Mouse (Mus musculus) midbrain, embryonic 12.5 days (tissue): Measurements from ENCODE around the gene Sdr9c7. TPM values are rescaled to one million over a fixed set of nuclear protein-coding genes. Genes with fewer than 3 reads are reported as not detected.

Experiments
- ATAC-seq: fragments of 200-750 bp; cut with Nextera tagmentation; 2 replicates; pipeline ENCODE4 v1.8.0; 2017; ENCODE audit warnings: low read depth, moderate TSS enrichment, moderate library complexity; ENCODE audit not compliant: low FRiP score
- H3K27ac ChIP-seq: fragments of 300-500 bp; sonication (generic); replicated peaks from 2 replicates; pipeline ENCODE4 v1.5.1; 2016; ENCODE audit warnings: mild to moderate bottlenecking
- H3K27me3 ChIP-seq: fragments of 300-500 bp; sonication (generic); 2 replicates; pipeline ENCODE4 v1.6.1; 2016; ENCODE audit warnings: mild to moderate bottlenecking
- H3K36me3 ChIP-seq: fragments of 300-500 bp; sonication (generic); 2 replicates; pipeline ENCODE4 v1.6.1; 2016
- H3K4me1 ChIP-seq: fragments of 300-500 bp; sonication (generic); 2 replicates; pipeline ENCODE4 v1.6.1; 2016
- H3K4me2 ChIP-seq: fragments of 300-500 bp; sonication (generic); replicated peaks from 2 replicates; pipeline ENCODE4 v1.6.1; 2016; ENCODE audit warnings: mild to moderate bottlenecking, moderate library complexity
- H3K4me3 ChIP-seq: fragments of 300-500 bp; sonication (generic); 2 replicates; pipeline ENCODE4 v1.5.1; 2016; ENCODE audit warnings: mild to moderate bottlenecking
- H3K9ac ChIP-seq: fragments of 300-500 bp; sonication (generic); replicated peaks from 2 replicates; pipeline ENCODE4 v1.6.1; 2016; ENCODE audit warnings: mild to moderate bottlenecking, moderate library complexity
- H3K9me3 ChIP-seq: fragments of 300-500 bp; sonication (generic); 2 replicates; pipeline ENCODE4 v1.6.1; 2016; ENCODE audit warnings: mild to moderate bottlenecking
- WGBS: fragments of 180-500 bp; shearing (Covaris S2); methylation state at CpG from one replicate; pipeline ENCODE4 v1.1.7; 2016; 5-methylcytosine and 5-hydroxymethylcytosine counted together
- polyA plus RNA-seq: library from polyadenylated mRNA; unstranded; fragments of >200 nt; fragmentation: Nextera tagmentation; extraction: Ambion mirVana; gene quantifications from 2 replicates; pipeline ENCODE4 v1.2.1, GENCODE M21; 2016

Sdr9c7 gene
- not detected in 2 replicates for polyA plus RNA-seq

DNA sequence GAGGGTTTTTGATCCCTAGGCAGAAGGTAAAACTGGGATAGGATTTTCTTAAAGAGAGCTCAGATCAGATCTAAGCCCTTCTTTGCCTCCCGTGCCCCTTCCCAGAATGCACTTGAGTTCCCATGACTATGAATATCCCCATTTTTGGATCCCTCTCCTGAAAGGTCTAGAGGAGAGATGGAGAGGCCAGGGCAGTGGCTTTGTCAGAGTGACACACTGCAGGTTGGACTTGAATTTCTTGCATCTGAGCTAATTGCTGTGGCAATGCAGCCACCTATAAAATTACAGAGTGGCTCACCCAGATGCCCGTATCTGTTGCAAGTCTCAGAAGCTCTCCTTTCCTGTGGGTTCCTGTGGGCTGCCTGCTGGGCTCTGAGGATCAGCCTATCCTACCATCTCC lies at the start of gene Sdr9c7:
Sdr9c7 (plus strand) TSS at position 301 of the 400 bp plus-strand sequence.
- Histone ChIP-seq H3K4me2 (no peak within 1 kb of the TSS), H3K4me3 (no peak within 1 kb of the TSS), H3K4me1 (no peaks in the 10 kb centered on the region), H3K9me3 (no peaks in the 10 kb centered on the region), H3K36me3 (no peaks in the 10 kb centered on the region), H3K27ac (no peak within 1 kb of the TSS), H3K27me3 (no peaks in the 10 kb centered on the region), H3K9ac (no peak within 1 kb of the TSS)
- WGBS = 85% methylated on average over 2 of the region's 2 CpGs
- ATAC-seq = no peak

DNA sequence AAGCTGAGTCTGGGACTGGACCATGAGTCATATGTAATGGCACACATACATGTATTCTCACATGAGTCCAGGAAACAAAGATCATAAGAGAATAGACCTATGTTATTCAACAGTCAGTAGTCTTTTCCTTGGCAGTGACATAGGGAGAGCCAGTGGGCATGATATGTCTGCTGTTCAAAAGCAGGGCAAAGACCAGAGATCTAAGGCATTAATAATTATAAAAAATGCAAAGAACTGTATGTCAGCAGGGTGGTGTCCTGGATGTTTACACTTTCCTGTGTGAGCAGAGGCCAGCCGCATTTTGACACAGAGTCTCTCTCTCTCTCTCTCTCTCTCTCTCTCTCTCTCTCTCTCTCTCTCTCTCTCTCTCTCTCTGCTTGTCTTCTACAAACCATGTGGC lies 48.7 kb upstream of the Sdr9c7 start, which contains the start of gene Rdh19:
Rdh19 (plus strand) TSS at position 301 of the 400 bp plus-strand sequence.
- no peak for ATAC-seq
- H3K27ac ChIP-seq = no peak within 1 kb of the TSS
- no peak within 1 kb of the TSS for H3K4me3 ChIP-seq
- H3K9ac ChIP-seq = no peak within 1 kb of the TSS
- H3K9me3 ChIP-seq = no peaks in the 10 kb centered on the region
- no peaks in the 10 kb centered on the region for H3K36me3 ChIP-seq
- no peaks in the 10 kb centered on the region for H3K4me1 ChIP-seq
- no peak within 1 kb of the TSS for H3K4me2 ChIP-seq
- no peaks in the 10 kb centered on the region for H3K27me3 ChIP-seq
- 92% methylated on average over 1 of the region's 1 CpGs for WGBS

DNA sequence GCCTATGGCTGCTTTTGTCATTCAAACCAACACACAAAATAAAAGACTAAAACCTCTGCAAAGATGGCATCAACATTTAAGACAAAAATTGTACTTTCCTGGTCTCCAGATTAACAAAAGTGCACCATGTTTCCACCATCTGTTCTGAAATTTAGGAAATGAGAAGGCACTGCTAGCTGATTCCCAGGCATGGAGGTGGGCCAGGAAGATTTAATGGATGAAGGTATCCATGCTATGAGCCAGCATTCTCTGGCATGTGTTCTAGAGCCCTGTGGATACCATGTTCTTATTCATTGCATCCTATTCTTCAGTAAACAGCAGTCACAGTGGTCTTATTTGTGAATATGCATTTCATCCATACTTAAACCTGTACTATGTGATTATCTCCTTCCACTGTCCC lies 41.9 kb upstream of the Sdr9c7 start:
- Histone ChIP-seq H3K9ac (no peak overlapping the region), H3K4me3 (no peak overlapping the region)
- no peak for ATAC-seq

DNA sequence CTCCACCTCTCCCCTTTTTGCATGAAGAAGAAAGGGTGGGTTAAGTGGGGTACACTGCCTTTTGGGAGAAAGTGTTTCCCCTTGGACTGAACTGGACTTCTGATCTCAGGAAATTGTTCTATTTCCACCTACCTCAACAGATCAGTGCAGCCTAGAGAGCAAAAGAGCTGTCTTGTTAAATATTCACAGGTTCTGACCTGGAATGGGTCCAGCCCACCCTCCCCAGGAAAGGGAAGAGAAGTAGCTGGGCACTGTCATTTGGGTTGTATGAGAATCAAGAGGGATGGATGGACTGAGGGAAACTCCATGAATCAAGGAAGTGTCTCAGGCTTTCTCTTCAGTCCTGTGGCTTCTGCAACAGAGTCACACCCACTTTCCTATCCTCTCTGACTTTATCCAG lies 33.4 kb upstream of the Sdr9c7 start:
- Histone ChIP-seq H3K4me1 (no peaks in the 10 kb centered on the region), H3K9ac (no peak overlapping the region), H3K36me3 (no peaks in the 10 kb centered on the region), H3K9me3 (no peaks in the 10 kb centered on the region), H3K27ac (no peak overlapping the region), H3K4me2 (no peak overlapping the region), H3K4me3 (no peak overlapping the region), H3K27me3 (no peaks in the 10 kb centered on the region)
- no peak for ATAC-seq

More for the DNA sequence above, 41.9 kb upstream of the Sdr9c7 start:
- Histone ChIP-seq H3K36me3 (no peaks in the 10 kb centered on the region), H3K9me3 (no peaks in the 10 kb centered on the region), H3K4me2 (no peak overlapping the region), H3K4me1 (no peaks in the 10 kb centered on the region), H3K27me3 (no peaks in the 10 kb centered on the region), H3K27ac (no peak overlapping the region)

DNA sequence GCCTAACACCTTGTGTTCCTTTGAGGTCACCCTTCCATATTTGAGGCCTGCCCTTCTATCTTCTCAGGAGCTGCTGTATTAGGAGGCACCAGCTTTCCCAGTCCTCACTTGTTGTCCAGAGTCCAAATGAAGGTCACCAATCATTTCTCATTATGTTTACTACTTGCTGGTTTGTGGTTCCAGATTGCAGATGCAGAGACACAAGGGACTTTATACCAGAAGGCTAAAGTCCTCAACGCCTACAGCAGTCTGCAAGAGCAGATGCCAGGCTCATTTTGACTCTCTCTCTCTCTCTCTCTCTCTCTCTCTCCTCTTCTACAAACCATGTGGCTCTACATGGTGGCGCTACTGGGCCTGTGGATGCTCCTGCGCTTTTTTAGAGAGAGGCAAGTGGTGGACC lies 32.1 kb upstream of the Sdr9c7 start, which contains the start of gene Rdh16f2:
Rdh16f2 (plus strand) TSS at position 243 of the 400 bp plus-strand sequence.
- 79% methylated on average over 3 of the region's 3 CpGs for WGBS
- H3K27me3 ChIP-seq = no peaks in the 10 kb centered on the region
- H3K4me1 ChIP-seq = no peaks in the 10 kb centered on the region
- H3K27ac ChIP-seq = no peak within 1 kb of the TSS
- no peaks in the 10 kb centered on the region for H3K36me3 ChIP-seq
- 0 out of 2 replicates have a peak, but pooled peaks cover 5% of the 10 kb centered on the region for H3K9me3 ChIP-seq
- H3K4me2 ChIP-seq = no peak within 1 kb of the TSS
- H3K9ac ChIP-seq = no peak within 1 kb of the TSS
- no peak for ATAC-seq
- H3K4me3 ChIP-seq = no peak within 1 kb of the TSS

DNA sequence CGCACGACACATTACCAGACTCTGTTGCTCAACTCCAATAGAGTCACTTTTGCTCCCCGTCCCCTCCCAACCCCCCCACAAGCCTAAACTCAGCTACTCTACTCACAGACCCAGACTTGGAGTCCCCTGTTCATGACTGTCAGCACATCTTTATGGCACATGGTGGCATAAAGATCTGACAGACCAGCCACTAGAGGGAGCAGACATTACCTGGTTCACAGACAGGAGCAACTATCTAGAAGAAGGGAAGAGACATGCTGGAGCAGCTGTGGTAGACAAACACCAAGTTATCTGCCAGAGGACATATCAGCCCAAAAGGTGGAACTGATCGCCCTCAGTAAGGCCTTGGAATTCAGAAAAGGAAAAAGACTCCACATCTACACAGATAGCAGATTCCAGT lies 25.8 kb upstream of the Sdr9c7 start:
- Histone ChIP-seq H3K27me3 (no peaks in the 10 kb centered on the region), H3K27ac (no peak overlapping the region), H3K4me3 (no peak overlapping the region), H3K36me3 (no peaks in the 10 kb centered on the region), H3K9ac (no peak overlapping the region), H3K9me3 (0 out of 2 replicates have a peak, but pooled peaks cover 6% of the 10 kb centered on the region), H3K4me2 (no peak overlapping the region), H3K4me1 (no peaks in the 10 kb centered on the region)
- no peak for ATAC-seq
- WGBS = 76% methylated on average over 4 of the region's 4 CpGs

DNA sequence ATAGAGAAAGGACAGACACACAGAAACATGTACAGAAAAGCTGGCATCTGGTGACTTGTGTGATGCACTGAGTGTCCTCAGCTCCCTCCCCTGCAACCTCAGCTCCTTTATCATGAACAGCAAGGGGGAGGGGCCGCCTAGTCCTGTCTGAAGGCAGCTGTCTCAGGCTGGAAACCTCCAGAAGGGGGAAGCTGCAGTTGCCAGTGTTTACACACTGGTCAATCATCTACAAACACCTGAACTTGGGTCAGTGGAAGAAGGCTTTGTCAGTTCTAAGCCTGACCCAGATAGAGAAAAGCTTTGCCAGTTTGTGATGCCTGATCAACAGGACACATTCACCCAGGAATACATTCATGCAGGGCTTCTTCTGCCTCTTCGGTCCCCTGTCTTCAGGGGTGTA lies 20.6 kb upstream of the Sdr9c7 start:
- no peak overlapping the region for H3K4me3 ChIP-seq
- no peak for ATAC-seq
- no peak overlapping the region for H3K27ac ChIP-seq
- no peak overlapping the region for H3K4me2 ChIP-seq
- H3K27me3 ChIP-seq = no peaks in the 10 kb centered on the region
- no peaks in the 10 kb centered on the region for H3K4me1 ChIP-seq
- no peaks in the 10 kb centered on the region for H3K9me3 ChIP-seq
- H3K36me3 ChIP-seq = no peaks in the 10 kb centered on the region
- no peak overlapping the region for H3K9ac ChIP-seq
- WGBS = 55% methylated on average over 2 of the region's 2 CpGs

DNA sequence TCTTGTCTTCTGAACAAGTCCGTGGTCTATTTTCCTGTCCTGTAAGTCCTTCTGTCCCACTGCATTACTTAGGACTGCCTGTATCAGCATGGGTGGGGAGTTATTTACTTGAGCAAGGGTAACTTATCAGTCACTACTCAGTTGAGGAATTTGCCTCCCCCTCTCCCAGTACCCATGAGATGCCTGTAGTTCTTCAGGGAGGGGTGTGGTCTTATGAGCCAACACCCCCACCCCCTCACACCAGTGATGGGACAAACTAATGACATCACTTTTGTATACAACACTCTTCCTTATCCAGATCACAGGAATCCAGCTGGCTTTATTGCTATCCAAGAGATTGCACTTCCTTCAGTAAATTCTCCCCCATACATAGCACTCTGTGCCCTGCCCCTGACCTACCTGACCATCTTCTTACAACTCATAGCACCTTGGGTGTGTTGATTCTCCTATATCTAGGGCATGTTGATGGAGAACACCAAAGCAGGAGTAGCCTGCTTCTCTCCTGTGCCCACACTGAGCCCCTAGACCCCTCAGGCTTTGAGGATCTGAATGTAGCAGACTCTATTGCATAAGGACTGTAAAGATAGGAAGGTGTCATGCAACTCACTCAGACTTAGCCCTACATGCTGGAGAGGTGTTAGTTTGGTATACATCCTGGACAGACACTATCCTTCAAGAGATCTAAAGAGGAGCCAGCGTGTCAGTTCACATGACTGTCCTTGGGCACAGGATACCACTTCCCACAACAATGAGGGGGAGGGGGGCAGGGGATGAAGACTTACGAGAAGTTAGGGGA lies 19.9 kb upstream of the Sdr9c7 start:
- no peaks in the 10 kb centered on the region for H3K36me3 ChIP-seq
- no peaks in the 10 kb centered on the region for H3K9me3 ChIP-seq
- H3K4me1 ChIP-seq = no peaks in the 10 kb centered on the region
- no peaks in the 10 kb centered on the region for H3K27me3 ChIP-seq
- no peak overlapping the region for H3K27ac ChIP-seq
- H3K4me3 ChIP-seq = no peak overlapping the region
- H3K4me2 ChIP-seq = no peak overlapping the region
- ATAC-seq = no peak
- 83% methylated on average over 3 of the region's 3 CpGs for WGBS
- no peak overlapping the region for H3K9ac ChIP-seq

DNA sequence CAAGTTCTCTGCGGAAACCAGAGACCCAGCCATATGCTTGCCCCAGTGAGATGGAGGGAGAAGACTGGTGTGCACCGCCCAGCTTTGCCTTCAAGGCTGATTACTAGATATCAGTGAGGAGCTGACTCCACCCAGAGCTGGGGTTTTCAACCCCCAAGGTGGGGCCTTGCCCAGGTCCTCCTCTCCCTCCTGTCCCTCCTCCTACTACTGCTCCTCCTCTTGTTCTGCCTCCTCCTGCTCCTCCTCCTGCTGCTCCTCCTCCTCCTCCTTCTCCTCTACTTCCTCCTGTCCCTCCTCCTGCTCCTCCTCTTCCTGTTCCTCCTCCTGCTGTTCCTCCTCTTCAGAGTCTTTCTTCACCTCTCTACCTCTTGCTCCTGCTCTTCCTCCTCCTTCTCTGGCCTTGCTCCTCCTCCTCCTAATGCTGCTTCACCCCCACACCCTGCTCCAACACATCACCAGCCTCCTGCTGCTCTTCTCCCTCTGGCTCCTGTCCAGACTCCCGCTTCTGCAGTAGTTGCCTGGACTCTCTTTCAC lies 19.1 kb upstream of the Sdr9c7 start:
- H3K9me3 ChIP-seq = no peaks in the 10 kb centered on the region
- H3K4me1 ChIP-seq = no peaks in the 10 kb centered on the region
- no peak overlapping the region for H3K4me2 ChIP-seq
- no peaks in the 10 kb centered on the region for H3K27me3 ChIP-seq
- no peak overlapping the region for H3K9ac ChIP-seq
- H3K36me3 ChIP-seq = no peaks in the 10 kb centered on the region
- ATAC-seq = no peak
- no peak overlapping the region for H3K27ac ChIP-seq
- no peak overlapping the region for H3K4me3 ChIP-seq
- 85% methylated on average over 3 of the region's 3 CpGs for WGBS

DNA sequence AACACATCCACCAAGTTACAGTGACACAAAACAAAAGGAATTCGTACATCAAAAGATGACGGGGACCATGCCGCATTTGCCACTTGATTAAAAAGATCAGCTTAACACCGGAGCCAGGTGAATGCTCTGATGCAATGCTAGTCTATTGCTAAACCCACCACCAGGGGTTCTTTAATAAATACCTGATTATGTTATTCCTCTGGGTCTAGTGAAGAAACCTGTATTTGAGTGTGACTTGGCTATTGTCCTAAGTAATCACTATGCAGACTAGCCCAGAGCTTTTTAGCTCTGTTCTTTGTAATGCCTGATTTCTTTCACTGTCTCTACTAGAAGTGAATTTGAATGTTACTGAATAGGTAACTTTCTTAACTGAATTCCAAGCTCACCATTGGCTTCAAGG lies 17.3 kb upstream of the Sdr9c7 start:
- no peak overlapping the region for H3K4me3 ChIP-seq
- ATAC-seq = no peak
- no peaks in the 10 kb centered on the region for H3K9me3 ChIP-seq
- H3K27ac ChIP-seq = no peak overlapping the region
- H3K27me3 ChIP-seq = no peaks in the 10 kb centered on the region
- no peak overlapping the region for H3K9ac ChIP-seq
- H3K36me3 ChIP-seq = no peaks in the 10 kb centered on the region
- no peak overlapping the region for H3K4me2 ChIP-seq
- no peaks in the 10 kb centered on the region for H3K4me1 ChIP-seq
- 85% methylated on average over 4 of the region's 4 CpGs for WGBS

DNA sequence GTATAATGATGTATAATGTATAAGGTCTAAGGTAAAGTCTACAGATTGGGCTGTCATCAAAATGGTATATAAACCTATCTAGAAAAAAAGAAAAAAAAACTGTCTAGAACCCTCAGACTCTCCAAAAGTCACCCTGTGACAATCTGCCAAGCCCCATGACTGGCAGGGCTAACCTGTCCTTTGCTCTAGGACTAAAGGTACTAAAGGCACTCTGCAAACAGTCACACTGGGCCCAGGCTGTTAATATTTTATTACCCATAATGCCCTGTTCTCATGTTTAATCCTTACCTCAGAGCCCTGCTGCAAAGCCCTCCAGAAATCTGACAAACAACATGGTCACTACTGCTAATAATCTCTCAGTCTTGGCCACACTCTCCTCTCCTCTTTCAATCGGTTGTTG lies 11.8 kb upstream of the Sdr9c7 start:
- H3K27me3 ChIP-seq = no peaks in the 10 kb centered on the region
- no peaks in the 10 kb centered on the region for H3K9me3 ChIP-seq
- no peak overlapping the region for H3K9ac ChIP-seq
- H3K4me2 ChIP-seq = no peak overlapping the region
- no peak overlapping the region for H3K27ac ChIP-seq
- H3K4me3 ChIP-seq = no peak overlapping the region
- 77% methylated on average over 1 of the region's 1 CpGs for whole genome bisulfite sequencing
- H3K4me1 ChIP-seq = no peaks in the 10 kb centered on the region
- no peak for ATAC-seq
- H3K36me3 ChIP-seq = no peaks in the 10 kb centered on the region

DNA sequence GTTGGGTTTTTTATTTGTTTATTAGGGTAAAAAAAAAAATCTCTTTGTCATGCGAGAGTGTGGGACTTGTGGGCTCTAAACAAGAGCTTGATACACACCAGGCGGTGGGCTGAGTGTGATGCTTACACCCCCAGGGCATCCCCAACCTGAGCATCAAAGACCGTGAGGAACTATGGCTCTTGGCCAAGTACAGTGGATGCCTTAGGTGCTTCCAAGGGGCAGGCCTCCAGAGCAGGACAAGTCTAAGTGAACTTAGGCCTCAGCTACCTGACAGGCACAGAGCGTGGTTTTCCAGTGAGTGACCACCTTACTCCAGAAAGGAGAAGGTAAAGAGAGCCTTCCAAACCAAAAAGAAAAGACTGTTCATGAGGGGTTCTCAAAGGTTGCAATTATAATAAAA lies 11.3 kb upstream of the Sdr9c7 start:
- Histone ChIP-seq H3K4me2 (no peak overlapping the region), H3K4me1 (no peaks in the 10 kb centered on the region), H3K27me3 (no peaks in the 10 kb centered on the region), H3K27ac (no peak overlapping the region), H3K36me3 (no peaks in the 10 kb centered on the region), H3K4me3 (no peak overlapping the region), H3K9me3 (no peaks in the 10 kb centered on the region), H3K9ac (no peak overlapping the region)
- ATAC-seq = no peak
- WGBS = 92% methylated on average over 4 of the region's 4 CpGs
